Mouse (Mus musculus): ENCODE measurements at regions not wholly inside any gene's neighbourhood (a gene's known extent, or its start where the extent isn't known, plus 50 kb on each side); places are given as distances from the start of the nearest gene placed in this dataset.

DNA sequence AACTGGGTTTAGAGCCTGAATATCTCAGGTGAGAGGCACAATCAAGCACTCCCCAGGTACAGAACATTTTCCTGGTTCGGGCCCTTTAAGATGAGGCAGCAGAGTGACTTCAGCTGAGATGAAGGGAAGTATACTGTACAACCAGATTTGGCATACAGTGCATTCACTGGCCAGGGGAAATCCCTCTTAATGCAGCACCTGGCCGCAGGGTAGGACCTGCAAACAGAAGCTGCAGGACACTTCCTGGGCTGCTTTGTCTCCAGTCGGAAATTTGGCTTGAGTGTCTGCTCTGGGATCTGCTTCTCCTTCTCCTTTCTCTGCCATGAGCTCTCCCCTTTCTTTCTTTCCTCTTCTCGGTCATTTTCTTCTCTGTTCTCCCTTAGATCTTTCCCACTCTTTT, 210.9 kb downstream of the Papss1 start:
- TF ChIP-seq CTCF (IDR thresholded peaks at IDR 0.05; ENCODE audit: insufficient read depth, low read length), result no peak
- no peak for TF ChIP-seq POLR2A (IDR thresholded peaks at IDR 0.05; ENCODE audit: borderline replicate concordance, extremely low read depth, low read depth, low read length)
